Mouse (Mus musculus) left cerebral cortex, postnatal 4 days (tissue): ENCODE data around the gene Scgb1b11. TPM values are rescaled to one million over a fixed set of nuclear protein-coding genes. Genes with fewer than 3 reads are reported as not detected.
"Not testable (repeated sequence)": the region's sequence is repeated elsewhere in the genome, so short reads cannot be mapped to it uniquely, and the experiment has no call there.

Experiments
- DNase-seq: peaks from one replicate; pipeline ENCODE4 v3.0.0-alpha.2; 2022
- intact Hi-C: fragments of 180-260 bp; cut with DNase I; formaldehyde crosslinking; loops from one replicate; pipeline ENCODE4 v1.15.1; 2025
- total RNA-seq, 2 experiments: library from RNA; stranded (reverse); gene quantifications; 2 replicates each; pipeline ENCODE4 v1.2.3; 2021

The Scgb1b11 gene
- total RNA-seq: not detected

DNA sequence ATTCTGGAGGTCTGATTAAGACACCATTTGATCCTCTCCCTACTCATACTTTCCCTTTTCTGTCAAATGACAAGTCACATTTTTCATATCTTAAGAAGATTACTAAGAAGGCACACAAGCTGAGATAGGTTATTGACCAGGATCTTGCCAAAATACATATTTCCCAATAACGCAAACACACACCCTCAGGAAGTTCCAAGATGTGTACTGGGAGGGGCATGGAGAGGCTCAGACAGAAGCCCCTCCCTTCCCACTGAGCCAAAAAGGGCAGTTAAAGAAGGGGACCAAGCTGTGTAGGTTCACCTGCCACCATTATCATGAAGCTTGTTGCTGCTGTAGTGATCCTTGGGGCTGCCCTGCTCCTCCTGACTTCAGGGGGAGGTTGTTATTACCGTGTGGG lies at the start of gene Scgb1b11:
TSS of gene Scgb1b11 (plus strand) at position 301 of the 400 bp plus-strand sequence.
- DNase-seq, intact Hi-C loops: not testable (repeated sequence)

DNA sequence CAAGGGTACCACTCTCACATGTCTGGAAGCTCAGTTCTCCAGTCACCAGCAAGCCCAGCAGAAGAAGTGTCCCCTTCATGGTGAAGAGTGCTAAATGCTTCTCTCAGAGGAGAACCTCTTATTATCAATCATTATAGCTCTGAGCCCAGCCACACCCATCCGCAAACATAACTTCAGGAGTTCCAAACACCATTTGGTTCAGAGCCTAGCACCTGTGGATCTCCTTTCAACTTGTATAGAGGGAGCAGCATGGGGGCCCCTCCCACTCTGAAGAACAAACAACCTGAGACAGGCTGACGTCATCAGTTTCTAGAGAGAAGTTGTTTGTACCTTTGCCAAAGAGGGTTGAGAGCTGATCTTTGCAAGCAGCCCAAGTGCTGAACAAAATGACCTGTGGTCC lies 11.6 kb upstream of the Scgb1b11 start, which contains the start of gene Scgb2b11:
TSS of gene Scgb2b11 (minus strand) at position 101 of the 400 bp plus-strand sequence.
- intact Hi-C loops, DNase-seq: not testable (repeated sequence)

Other genes starting within 250 kb of the Scgb1b11 start
- not detected for gene Scgb1b10, start 122.0 kb upstream of the Scgb1b11 start, total RNA-seq
- gene Scgb2b11, start 11.7 kb upstream of the Scgb1b11 start, total RNA-seq: not detected
- not detected for gene Scgb2b12, start 104.4 kb downstream of the Scgb1b11 start, total RNA-seq
- not detected for gene Scgb1b12, start 111.3 kb downstream of the Scgb1b11 start, total RNA-seq
- gene Scgb1b29, start 218.7 kb downstream of the Scgb1b11 start, total RNA-seq: not detected